Mouse (Mus musculus): Measurements from ENCODE around the gene Zfx. TPM values are rescaled to one million over a fixed set of nuclear protein-coding genes. Genes with fewer than 3 reads are reported as not detected.

Gene Zfx
- polyA plus RNA-seq, 2 experiments: 4.1 to 12.9 TPM

GRCm38 (mm10) chrX:94132239-94132638 lies 8.7 kb upstream of the Zfx start:
- WGBS (ENCODE audit: insufficient replicate concordance): 34% methylated on average over 3 of the region's 3 CpGs
- H3K27ac ChIP-seq: no peak overlapping the region
- H3K4me2 ChIP-seq (ENCODE audit: low read depth): no peak overlapping the region
- no peaks in the 10 kb centered on the region; the same call in 1 of the 2 replicates for H3K27me3 ChIP-seq (ENCODE audit: control insufficient read depth, insufficient read depth, low read length)
- no peaks in the 10 kb centered on the region for H3K9me3 ChIP-seq (ENCODE audit: control insufficient read depth, low read length)
- TF ChIP-seq EP300 (IDR thresholded peaks at IDR 0.05; ENCODE audit: low read depth): no peak
- no peak for TF ChIP-seq CTCF (IDR thresholded peaks at IDR 0.05; ENCODE audit: low read depth)
- no peaks in the 10 kb centered on the region for H3K4me1 ChIP-seq (replicated peaks; ENCODE audit: control insufficient read depth in 2 of 2, insufficient read depth in 2 of 2, low read length in 1 of 2)
- no peak overlapping the region for H3K9ac ChIP-seq (replicated peaks)
- DNase-seq (ENCODE audit: low read depth in 3 of 3, low spot score in 3 of 3): no peak
- no peaks in the 10 kb centered on the region for H3K36me3 ChIP-seq (replicated peaks; ENCODE audit: control insufficient read depth, insufficient read depth, low read depth)
- H3K4me3 ChIP-seq (ENCODE audit: insufficient read depth in 1 of 2, low read depth in 2 of 2, low read length in 2 of 2): no peak overlapping the region
- no peak for ATAC-seq (ENCODE audit: insufficient read depth)

GRCm38 (mm10) chrX:94129712-94130111 lies 6.2 kb upstream of the Zfx start:
- Histone ChIP-seq H3K27me3 (ENCODE audit: control insufficient read depth, insufficient read depth, low read length) (no peaks in the 10 kb centered on the region; the same call in 1 of the 2 replicates), H3K4me1 (replicated peaks; ENCODE audit: control insufficient read depth in 2 of 2, insufficient read depth in 2 of 2, low read length in 1 of 2) (no peaks in the 10 kb centered on the region), H3K9ac (replicated peaks) (no peak overlapping the region), H3K9me3 (ENCODE audit: control insufficient read depth, low read length) (no peaks in the 10 kb centered on the region), H3K27ac (no peak overlapping the region), H3K36me3 (replicated peaks; ENCODE audit: control insufficient read depth, insufficient read depth, low read depth) (no peaks in the 10 kb centered on the region), H3K4me3 (ENCODE audit: insufficient read depth in 1 of 2, low read depth in 2 of 2, low read length in 2 of 2) (no peak overlapping the region), H3K4me2 (ENCODE audit: low read depth) (no peak overlapping the region)
- DNase-seq (ENCODE audit: low read depth in 3 of 3, low spot score in 3 of 3) (no peak), ATAC-seq (ENCODE audit: insufficient read depth) (no peak)
- TF ChIP-seq EP300 (IDR thresholded peaks at IDR 0.05; ENCODE audit: low read depth) (no peak), CTCF (IDR thresholded peaks at IDR 0.05; ENCODE audit: low read depth) (peak; percentile 41)
- WGBS (ENCODE audit: insufficient replicate concordance): 56% methylated on average over 4 of the region's 4 CpGs

GRCm38 (mm10) chrX:94125950-94126349 lies 2.4 kb upstream of the Zfx start:
- Histone ChIP-seq H3K9me3 (ENCODE audit: control insufficient read depth, low read length) (no peaks in the 10 kb centered on the region), H3K4me2 (ENCODE audit: low read depth) (no peak overlapping the region), H3K27ac (no peak overlapping the region), H3K4me3 (ENCODE audit: insufficient read depth in 1 of 2, low read depth in 2 of 2, low read length in 2 of 2) (no peak overlapping the region), H3K27me3 (ENCODE audit: control insufficient read depth, insufficient read depth, low read length) (peaks cover 2% of the 10 kb centered on the region; the same call in 1 of the 2 replicates), H3K36me3 (replicated peaks; ENCODE audit: control insufficient read depth, insufficient read depth, low read depth) (no peaks in the 10 kb centered on the region), H3K9ac (replicated peaks) (no peak overlapping the region), H3K4me1 (replicated peaks; ENCODE audit: control insufficient read depth in 2 of 2, insufficient read depth in 2 of 2, low read length in 1 of 2) (no peaks in the 10 kb centered on the region)
- no peak for ATAC-seq (ENCODE audit: insufficient read depth)
- 57% methylated on average over 2 of the region's 2 CpGs for WGBS (ENCODE audit: insufficient replicate concordance)
- DNase-seq (ENCODE audit: low read depth in 3 of 3, low spot score in 3 of 3): no peak
- TF ChIP-seq CTCF (IDR thresholded peaks at IDR 0.05; ENCODE audit: low read depth) (no peak), EP300 (IDR thresholded peaks at IDR 0.05; ENCODE audit: low read depth) (no peak)

GRCm38 (mm10) chrX:94122709-94123058 lies 818 bp downstream of the Zfx start:
- Histone ChIP-seq H3K36me3 (replicated peaks; ENCODE audit: control insufficient read depth, insufficient read depth, low read depth) (no peaks in the 10 kb centered on the region), H3K4me1 (replicated peaks; ENCODE audit: control insufficient read depth in 2 of 2, insufficient read depth in 2 of 2, low read length in 1 of 2) (peaks cover 0 to 7% of the 10 kb centered on the region in 2 experiments; a peak in 3 of 4 replicates), H3K9ac (replicated peaks) (peak overlapping the region; percentile 86), H3K27ac (peak overlapping the region; percentile 88), H3K4me2 (ENCODE audit: low read depth) (peak overlapping the region; percentile 75), H3K27me3 (ENCODE audit: control insufficient read depth, insufficient read depth, low read length) (peaks cover 2% of the 10 kb centered on the region; the same call in 1 of the 2 replicates), H3K4me3 (ENCODE audit: insufficient read depth in 1 of 2, low read depth in 2 of 2, low read length in 2 of 2) (peak overlapping the region; percentile 73 to 86), H3K9me3 (ENCODE audit: control insufficient read depth, low read length) (no peaks in the 10 kb centered on the region)
- ATAC-seq (ENCODE audit: insufficient read depth) (peak; percentile 74), DNase-seq (ENCODE audit: low read depth in 3 of 3, low spot score in 3 of 3) (no peak)
- 14% methylated on average over 47 of the region's 53 CpGs for WGBS (ENCODE audit: insufficient replicate concordance)
- no peak for TF ChIP-seq EP300 (IDR thresholded peaks at IDR 0.05; ENCODE audit: low read depth)
- TF ChIP-seq CTCF (IDR thresholded peaks at IDR 0.05; ENCODE audit: low read depth): no peak

GRCm38 (mm10) chrX:94121866-94122708 lies 1.4 kb downstream of the Zfx start:
- Histone ChIP-seq H3K9ac (replicated peaks) (peak overlapping the region; percentile 86), H3K4me1 (replicated peaks; ENCODE audit: control insufficient read depth in 2 of 2, insufficient read depth in 2 of 2, low read length in 1 of 2) (peaks cover 0 to 7% of the 10 kb centered on the region in 2 experiments; a peak in 3 of 4 replicates), H3K4me2 (ENCODE audit: low read depth) (peak overlapping the region; percentile 75), H3K27me3 (ENCODE audit: control insufficient read depth, insufficient read depth, low read length) (peaks cover 2% of the 10 kb centered on the region; the same call in 1 of the 2 replicates), H3K36me3 (replicated peaks; ENCODE audit: control insufficient read depth, insufficient read depth, low read depth) (no peaks in the 10 kb centered on the region), H3K27ac (peak overlapping the region; percentile 88), H3K9me3 (ENCODE audit: control insufficient read depth, low read length) (no peaks in the 10 kb centered on the region), H3K4me3 (ENCODE audit: insufficient read depth in 1 of 2, low read depth in 2 of 2, low read length in 2 of 2) (peak overlapping the region; percentile 73 to 86)
- peak; percentile 73 to 74 (median 74) for DNase-seq (ENCODE audit: low read depth in 3 of 3, low spot score in 3 of 3)
- TF ChIP-seq CTCF (IDR thresholded peaks at IDR 0.05; ENCODE audit: low read depth) (peak; percentile 65), EP300 (IDR thresholded peaks at IDR 0.05; ENCODE audit: low read depth) (no peak)
- ATAC-seq (ENCODE audit: insufficient read depth): peak; percentile 86
- WGBS (ENCODE audit: insufficient replicate concordance): 17% methylated on average over 58 of the region's 65 CpGs
